Mouse (Mus musculus) cortical plate, adult 2 months (tissue): Measurements from ENCODE around the gene Fam213a.

Experiments
- CTCF ChIP-seq: fragments of 200-500 bp; IDR thresholded peaks from 2 replicates; pipeline ENCODE4 v1.5.1; 2011; ENCODE audit warnings: mild to moderate bottlenecking, control low read depth, low read length; ENCODE audit not compliant: insufficient read depth; ENCODE audit errors: extremely low read depth
- POLR2A ChIP-seq: fragments of 200-500 bp; IDR thresholded peaks from 2 replicates; pipeline ENCODE4 v1.6.1; 2011; ENCODE audit warnings: mild to moderate bottlenecking, low read length, control low read depth; ENCODE audit not compliant: insufficient read depth; ENCODE audit errors: extremely low read depth

- no peak for TF ChIP-seq CTCF
- no peak for TF ChIP-seq POLR2A
Observed at GRCm38 (mm10) chr14:40968051-40968450, 45.5 kb downstream of the Fam213a start.
